Mouse (Mus musculus) heart, embryonic 15.5 days (tissue): ENCODE results near the gene Gm13889. TPM values are rescaled to one million over a fixed set of nuclear protein-coding genes. Genes with fewer than 3 reads are reported as not detected.

ENCODE experiments used
- ATAC-seq: fragments of 200-750 bp; cut with Nextera tagmentation; replicated peaks from 2 replicates; pipeline ENCODE4 v1.8.0; 2017; ENCODE audit warnings: low read depth, moderate TSS enrichment; ENCODE audit not compliant: insufficient number of reproducible peaks, insufficient read depth, low FRiP score
- H3K27ac ChIP-seq: fragments of 300-500 bp; sonication (generic); 2 replicates; pipeline ENCODE4 v1.5.1; 2015; ENCODE audit warnings: mild to moderate bottlenecking, inconsistent platforms
- H3K27me3 ChIP-seq: fragments of 300-500 bp; sonication (generic); 2 replicates; pipeline ENCODE4 v1.6.1; 2015; ENCODE audit warnings: inconsistent platforms
- H3K36me3 ChIP-seq: fragments of 300-500 bp; sonication (generic); 2 replicates; pipeline ENCODE4 v1.6.1; 2015; ENCODE audit warnings: mild to moderate bottlenecking, inconsistent platforms
- H3K4me1 ChIP-seq: fragments of 300-500 bp; sonication (generic); replicated peaks from 2 replicates; pipeline ENCODE4 v1.6.1; 2015; ENCODE audit warnings: inconsistent platforms
- H3K4me2 ChIP-seq: fragments of 300-500 bp; sonication (generic); 2 replicates; pipeline ENCODE4 v1.6.1; 2015; ENCODE audit warnings: inconsistent platforms, mild to moderate bottlenecking, moderate library complexity
- H3K4me3 ChIP-seq: fragments of 300-500 bp; sonication (generic); 2 replicates; pipeline ENCODE4 v1.5.1; 2015; ENCODE audit warnings: mild to moderate bottlenecking, inconsistent platforms
- H3K9ac ChIP-seq: fragments of 300-500 bp; sonication (generic); 2 replicates; pipeline ENCODE4 v1.6.1; 2015; ENCODE audit warnings: mild to moderate bottlenecking, inconsistent platforms
- H3K9me3 ChIP-seq: fragments of 300-500 bp; sonication (generic); replicated peaks from 2 replicates; pipeline ENCODE4 v1.6.1; 2016; ENCODE audit warnings: inconsistent platforms
- WGBS: fragments of 180-500 bp; shearing (Covaris S2); methylation state at CpG from one replicate; pipeline ENCODE4 v1.1.7; 2015; ENCODE audit warnings: mixed read lengths; 5-methylcytosine and 5-hydroxymethylcytosine counted together
- polyA plus RNA-seq: library from polyadenylated mRNA; unstranded; fragments of >200 nt; fragmentation: Nextera tagmentation; extraction: Ambion mirVana; gene quantifications from 2 replicates; pipeline ENCODE4 v1.2.1, GENCODE M21; 2015

The Gm13889 gene
- polyA plus RNA-seq, 1 experiment from 2014 or later = 7.6 TPM

DNA sequence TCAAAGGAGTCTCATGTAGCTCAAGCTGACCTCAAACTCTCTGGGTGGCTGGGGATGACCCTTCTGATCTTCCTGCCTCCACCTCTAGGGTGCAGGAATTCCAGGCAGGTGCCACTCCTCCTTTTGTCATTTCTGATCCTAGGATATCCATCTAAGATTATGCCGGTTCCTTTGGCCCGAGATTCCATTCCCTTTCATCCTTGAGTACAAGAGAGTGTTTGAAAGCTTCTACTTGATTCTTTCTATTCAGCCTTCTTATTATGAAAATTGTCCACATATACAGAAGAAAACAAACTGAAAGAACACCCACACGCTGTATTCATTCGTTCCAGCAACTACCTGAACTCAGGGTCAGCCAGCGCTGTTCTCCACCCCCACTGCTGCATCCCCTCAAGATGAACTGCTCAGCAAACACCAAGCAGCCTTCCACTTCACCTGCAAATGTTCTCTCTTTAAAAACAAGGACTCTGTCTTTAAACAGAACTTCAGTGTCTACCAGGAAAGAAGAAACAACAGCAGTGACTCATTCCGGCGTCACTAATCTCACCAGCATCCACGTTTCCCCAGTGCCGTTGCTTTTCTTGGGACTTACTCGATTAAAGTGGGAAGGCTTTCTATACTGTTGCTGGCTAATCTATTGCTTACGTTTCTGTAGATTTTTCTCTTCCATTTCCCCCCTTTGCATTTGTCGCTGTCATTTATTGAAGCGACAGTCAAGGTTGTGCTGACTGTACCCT lies 29.1 kb downstream of the Gm13889 start:
- Histone ChIP-seq H3K27me3 (peaks cover 18% of the 10 kb centered on the region), H3K36me3 (no peaks in the 10 kb centered on the region), H3K4me2 (no peak overlapping the region), H3K9ac (no peak overlapping the region), H3K9me3 (no peaks in the 10 kb centered on the region), H3K27ac (no peak overlapping the region), H3K4me3 (no peak overlapping the region), H3K4me1 (no peaks in the 10 kb centered on the region)
- 62% methylated on average over 13 of the region's 13 CpGs for whole genome bisulfite sequencing
- no peak for ATAC-seq

DNA sequence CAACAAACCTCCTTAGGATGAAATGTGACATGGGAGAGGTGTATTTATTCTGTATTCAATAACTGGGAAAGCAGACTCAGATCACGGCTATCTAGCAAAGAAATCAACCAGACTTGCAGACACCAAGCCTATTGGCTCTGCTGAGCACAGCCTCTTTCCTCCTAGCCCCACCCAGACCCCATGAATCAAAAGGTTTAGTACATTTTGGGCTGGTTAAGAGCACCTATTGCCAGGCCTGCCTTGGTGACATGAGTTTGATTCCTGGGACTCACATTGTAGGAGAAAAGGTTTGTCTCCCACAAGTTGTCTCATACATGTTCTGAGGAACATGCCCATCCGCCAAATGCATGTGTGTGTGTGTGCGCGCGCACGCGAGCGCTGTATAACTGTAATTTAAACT lies 30.9 kb downstream of the Gm13889 start:
- H3K27me3 ChIP-seq = peaks cover 13% of the 10 kb centered on the region
- no peak for ATAC-seq
- H3K4me1 ChIP-seq = no peaks in the 10 kb centered on the region
- H3K9me3 ChIP-seq = no peaks in the 10 kb centered on the region
- WGBS = 91% methylated on average over 8 of the region's 8 CpGs
- no peak overlapping the region for H3K4me3 ChIP-seq
- no peak overlapping the region for H3K4me2 ChIP-seq
- no peak overlapping the region for H3K27ac ChIP-seq
- no peaks in the 10 kb centered on the region for H3K36me3 ChIP-seq
- H3K9ac ChIP-seq = no peak overlapping the region

- Histone ChIP-seq H3K27me3 (no peaks in the 10 kb centered on the region), H3K9me3 (no peaks in the 10 kb centered on the region), H3K36me3 (no peaks in the 10 kb centered on the region), H3K27ac (no peak overlapping the region), H3K4me3 (no peak overlapping the region), H3K4me1 (no peaks in the 10 kb centered on the region), H3K9ac (no peak overlapping the region), H3K4me2 (no peak overlapping the region)
- no peak for ATAC-seq
- WGBS = 74% methylated on average over 3 of the region's 3 CpGs
Observed at GRCm38 (mm10) chr2:93919093-93919492, 37.9 kb downstream of the Gm13889 start.

DNA sequence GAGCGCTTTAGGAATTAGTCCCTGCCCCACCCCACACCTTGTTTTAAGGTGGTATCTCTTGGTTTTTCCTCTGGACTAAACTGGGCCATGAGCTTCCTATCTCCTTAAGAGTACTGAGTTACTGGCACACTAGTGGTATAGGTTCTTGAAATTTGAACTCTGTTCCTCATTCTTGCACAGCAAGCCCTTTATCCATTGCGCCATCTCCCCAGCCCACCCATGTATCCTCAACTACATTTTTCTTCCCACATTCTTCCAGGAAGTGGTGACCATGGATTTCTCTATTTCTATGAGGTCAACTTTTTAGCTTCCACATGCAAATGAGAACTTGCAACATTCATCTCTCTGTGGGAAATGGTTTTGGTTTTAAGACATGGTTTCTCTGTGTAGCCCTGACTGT lies 43.4 kb downstream of the Gm13889 start:
- Histone ChIP-seq H3K9ac (no peak overlapping the region), H3K27ac (no peak overlapping the region), H3K36me3 (no peaks in the 10 kb centered on the region), H3K4me2 (no peak overlapping the region), H3K4me3 (no peak overlapping the region), H3K27me3 (peaks cover 9% of the 10 kb centered on the region; the same call in 1 of the 2 replicates), H3K9me3 (no peaks in the 10 kb centered on the region), H3K4me1 (no peaks in the 10 kb centered on the region)
- ATAC-seq = no peak
- WGBS = 83% methylated on average over 2 of the region's 2 CpGs

DNA sequence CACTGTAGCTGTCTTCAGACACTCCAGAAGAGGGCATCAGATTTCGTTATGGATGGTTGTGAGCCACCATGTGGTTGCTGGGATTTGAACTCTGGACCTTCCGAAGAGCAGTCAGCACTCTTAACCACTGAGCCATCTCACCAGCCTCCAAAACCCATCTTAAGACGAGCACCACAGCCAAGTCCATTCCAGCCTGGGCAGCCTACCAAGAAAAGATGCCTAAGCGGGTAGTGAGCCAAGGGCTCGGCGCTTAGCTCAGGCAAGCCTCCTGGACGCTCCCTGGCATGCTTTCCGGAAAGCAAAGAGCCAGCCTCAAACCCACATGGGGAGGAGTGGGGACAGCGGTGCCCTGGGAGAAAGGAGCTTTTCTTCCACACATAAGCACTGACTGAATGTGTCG lies 45.1 kb downstream of the Gm13889 start:
- no peak overlapping the region for H3K27ac ChIP-seq
- 72% methylated on average over 10 of the region's 10 CpGs for WGBS
- no peak for ATAC-seq
- H3K4me3 ChIP-seq = no peak overlapping the region
- no peak overlapping the region for H3K4me2 ChIP-seq
- H3K9ac ChIP-seq = no peak overlapping the region
- no peaks in the 10 kb centered on the region for H3K36me3 ChIP-seq
- H3K27me3 ChIP-seq = peaks cover 15% of the 10 kb centered on the region; the same call in 1 of the 2 replicates
- H3K4me1 ChIP-seq = 0 out of 2 replicates have a peak, but pooled peaks cover 4% of the 10 kb centered on the region
- no peaks in the 10 kb centered on the region for H3K9me3 ChIP-seq

DNA sequence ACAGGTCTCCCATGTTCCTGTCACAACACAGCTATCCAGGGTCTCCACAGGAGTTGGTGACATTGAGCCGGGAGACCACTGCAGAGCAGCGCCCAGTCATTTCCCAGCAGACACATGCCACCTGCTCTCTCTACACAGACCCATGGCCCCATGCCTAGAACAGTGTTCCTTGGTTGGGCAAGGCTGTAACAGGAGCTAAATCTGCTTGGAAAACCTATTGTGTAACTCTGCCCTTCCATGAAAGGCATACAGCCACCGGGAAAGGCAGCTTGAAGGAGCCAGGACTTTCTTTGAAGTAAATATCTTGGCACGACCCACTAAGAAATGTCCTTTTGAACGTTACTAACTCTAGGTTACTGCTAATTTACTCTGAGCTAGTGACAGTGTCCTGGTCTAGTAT lies 47.3 kb downstream of the Gm13889 start:
- 0 out of 2 replicates have a peak, but pooled peaks cover 4% of the 10 kb centered on the region for H3K4me1 ChIP-seq
- H3K9me3 ChIP-seq = no peaks in the 10 kb centered on the region
- WGBS = 73% methylated on average over 5 of the region's 5 CpGs
- no peaks in the 10 kb centered on the region for H3K36me3 ChIP-seq
- H3K9ac ChIP-seq = no peak overlapping the region
- H3K27ac ChIP-seq = no peak overlapping the region
- peaks cover 15% of the 10 kb centered on the region; the same call in 1 of the 2 replicates for H3K27me3 ChIP-seq
- no peak overlapping the region for H3K4me2 ChIP-seq
- H3K4me3 ChIP-seq = no peak overlapping the region
- ATAC-seq = no peak

DNA sequence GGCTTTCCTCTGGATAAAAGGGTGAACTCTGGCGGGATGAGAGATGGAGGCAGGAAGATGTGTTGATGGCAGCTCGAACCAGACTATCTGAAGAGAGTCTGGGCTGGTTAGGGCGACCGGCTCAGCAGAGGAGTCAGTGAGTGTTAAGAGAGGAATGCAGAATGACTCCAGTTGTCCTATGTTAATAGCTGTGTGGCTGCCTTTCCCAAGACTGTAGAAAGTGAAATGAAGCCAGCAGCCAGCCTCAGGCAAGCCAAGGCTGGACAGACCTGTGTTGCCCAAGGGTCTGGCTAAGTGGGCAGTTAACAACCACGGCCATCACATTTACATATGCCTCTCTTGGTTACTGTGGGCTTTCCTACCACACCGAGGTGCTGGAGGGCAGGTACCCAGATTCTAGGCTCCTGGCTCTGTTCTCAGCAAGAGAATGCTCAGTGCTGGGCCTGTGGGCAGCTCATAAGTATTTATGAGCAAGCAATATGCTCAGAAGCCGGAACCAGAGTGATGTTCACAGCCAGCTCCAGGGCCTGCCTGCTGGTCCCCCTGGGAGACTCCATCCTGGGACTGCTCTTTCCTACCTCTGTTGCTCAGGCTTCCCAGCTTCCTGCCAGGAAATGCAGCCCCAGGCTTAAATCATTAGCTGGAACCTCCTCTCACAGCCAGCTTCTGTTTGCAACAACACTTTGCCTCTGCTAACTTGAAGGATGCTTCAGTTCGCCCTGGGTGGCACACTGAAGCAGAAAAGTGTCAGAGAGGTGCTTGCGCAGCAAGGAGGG lies 49.3 kb downstream of the Gm13889 start:
- H3K36me3 ChIP-seq = no peaks in the 10 kb centered on the region
- H3K4me3 ChIP-seq = no peak overlapping the region
- H3K27me3 ChIP-seq = peaks cover 15% of the 10 kb centered on the region; the same call in 1 of the 2 replicates
- ATAC-seq = no peak
- no peak overlapping the region for H3K27ac ChIP-seq
- H3K9ac ChIP-seq = no peak overlapping the region
- no peak overlapping the region for H3K4me2 ChIP-seq
- H3K9me3 ChIP-seq = no peaks in the 10 kb centered on the region
- WGBS = 45% methylated on average over 9 of the region's 9 CpGs
- peaks cover 13% of the 10 kb centered on the region for H3K4me1 ChIP-seq

DNA sequence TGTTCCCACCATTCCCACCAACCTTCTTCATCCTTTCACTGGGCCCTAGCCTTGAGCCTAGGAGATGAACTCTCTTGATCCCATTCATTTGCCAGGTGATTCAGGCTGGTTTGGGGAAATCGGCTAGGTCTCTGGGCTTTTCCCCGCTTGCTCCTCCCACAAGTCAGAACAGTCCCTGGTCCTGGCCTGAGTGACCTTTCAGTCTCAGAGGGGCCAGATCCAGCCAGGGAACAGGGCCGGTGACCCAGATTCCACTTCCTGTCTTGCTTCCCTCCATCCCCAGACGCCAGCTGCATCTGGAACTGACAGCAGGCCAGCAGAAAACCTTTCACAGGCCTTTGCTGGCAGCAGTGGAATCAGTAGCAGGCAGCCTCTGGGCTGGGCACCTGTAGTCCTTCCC lies 50.7 kb downstream of the Gm13889 start:
- Histone ChIP-seq H3K9me3 (no peaks in the 10 kb centered on the region), H3K4me3 (no peak overlapping the region), H3K4me2 (no peak overlapping the region), H3K27ac (no peak overlapping the region), H3K27me3 (peaks cover 18% of the 10 kb centered on the region; the same call in 1 of the 2 replicates), H3K9ac (no peak overlapping the region), H3K36me3 (no peaks in the 10 kb centered on the region), H3K4me1 (peaks cover 13% of the 10 kb centered on the region)
- 43% methylated on average over 4 of the region's 4 CpGs for WGBS
- ATAC-seq = no peak

Other genes with a start within 250 kb of the Gm13889 start
- gene Ext2, start 134.6 kb downstream of the Gm13889 start, polyA plus RNA-seq = 57.6 and 83.1 TPM in 2 replicates
- gene Accs, start 107.3 kb downstream of the Gm13889 start, polyA plus RNA-seq = 5.5 and 5.9 TPM in 2 replicates
- not detected in 2 replicates for gene Accsl, start 88.0 kb downstream of the Gm13889 start, polyA plus RNA-seq
- gene Gm27027, start 39.2 kb upstream of the Gm13889 start, polyA plus RNA-seq = not detected in 2 replicates
- 59.2 and 64.7 TPM in 2 replicates for gene Alkbh3, start 53.6 kb upstream of the Gm13889 start, polyA plus RNA-seq
- gene Hsd17b12, start 200.8 kb upstream of the Gm13889 start, polyA plus RNA-seq = 58.7 and 70.3 TPM in 2 replicates